Mouse (Mus musculus) myocyte (in vitro differentiated cells): ENCODE measurements around the gene Tmem69. TPM values are rescaled to one million over a fixed set of nuclear protein-coding genes. Genes with fewer than 3 reads are reported as not detected.

ENCODE experiments used
- H3K27me3 ChIP-seq: one replicate; pipeline ENCODE4 v1.6.1; 2011; ENCODE audit not compliant: control insufficient read depth, insufficient read depth, insufficient read length
- H3K36me3 ChIP-seq: one replicate; pipeline ENCODE4 v1.6.1; 2011; ENCODE audit not compliant: control insufficient read depth, insufficient read depth
- H3K4me2 ChIP-seq: one replicate; pipeline ENCODE4 v1.6.1; 2011; ENCODE audit warnings: low read depth, control low read depth
- H3K4me3 ChIP-seq: one replicate; pipeline ENCODE4 v1.5.1; 2011; ENCODE audit warnings: mild to moderate bottlenecking, control low read depth, moderate library complexity
- H3K79me2 ChIP-seq: one replicate; pipeline ENCODE4 v1.6.1; 2011; ENCODE audit not compliant: control insufficient read depth, insufficient read depth
- H3ac ChIP-seq: one replicate; pipeline ENCODE4 v1.6.1; 2011; ENCODE audit not compliant: control insufficient read depth, insufficient read length
- CEBPB ChIP-seq: IDR thresholded peaks from 2 replicates; pipeline ENCODE4 v1.6.1; 2011; ENCODE audit warnings: mild to moderate bottlenecking, moderate library complexity; ENCODE audit not compliant: poor library complexity, insufficient read depth, severe bottlenecking
- E2F4 ChIP-seq: IDR thresholded peaks from one replicate; pipeline ENCODE4 v1.6.1; 2011; ENCODE audit warnings: mild to moderate bottlenecking, control low read depth, moderate library complexity; ENCODE audit not compliant: insufficient read depth
- MAX ChIP-seq: IDR thresholded peaks from one replicate; pipeline ENCODE4 v1.6.1; 2011; ENCODE audit warnings: low read depth, mild to moderate bottlenecking, control low read depth
- MYOD1 ChIP-seq, 3 experiments: IDR thresholded peaks; one replicate each; pipeline ENCODE4 v1.6.1; 2011; ENCODE audit warnings: control low read depth in 2 of 3, low read depth in 2 of 3, mild to moderate bottlenecking in 2 of 3, moderate library complexity in 1 of 3; ENCODE audit not compliant: insufficient read length in 2 of 3, control insufficient read depth in 1 of 3
- MYOG ChIP-seq, 3 experiments: IDR thresholded peaks; one replicate each; pipeline ENCODE4 v1.6.1; 2011; ENCODE audit warnings: control low read depth in 2 of 3, low read depth in 2 of 3, mild to moderate bottlenecking in 2 of 3; ENCODE audit not compliant: insufficient read length in 2 of 3, control insufficient read depth in 1 of 3, insufficient read depth in 1 of 3
- POLR2A ChIP-seq: IDR thresholded peaks from one replicate; pipeline ENCODE4 v1.6.1; 2011; ENCODE audit warnings: low read depth, mild to moderate bottlenecking, control low read depth, moderate library complexity; ENCODE audit not compliant: insufficient read length
- POLR2AphosphoS2 ChIP-seq: IDR thresholded peaks from one replicate; pipeline ENCODE4 v1.6.1; 2011; ENCODE audit warnings: low read depth, control low read depth; ENCODE audit not compliant: insufficient read length
- REST ChIP-seq: IDR thresholded peaks from one replicate; pipeline ENCODE4 v1.6.1; 2011; ENCODE audit warnings: mild to moderate bottlenecking, control low read depth, moderate library complexity; ENCODE audit not compliant: insufficient read depth, insufficient read length
- SRF ChIP-seq: IDR thresholded peaks from one replicate; pipeline ENCODE4 v1.6.1; 2011; ENCODE audit warnings: low read depth; ENCODE audit not compliant: control insufficient read depth, insufficient read length
- TCF12 ChIP-seq: IDR thresholded peaks from one replicate; pipeline ENCODE4 v1.6.1; 2011; ENCODE audit warnings: mild to moderate bottlenecking, control low read depth; ENCODE audit not compliant: poor library complexity, insufficient read depth, severe bottlenecking
- TCF3 ChIP-seq: IDR thresholded peaks from one replicate; pipeline ENCODE4 v1.6.1; 2011; ENCODE audit warnings: low read depth, control low read depth; ENCODE audit not compliant: insufficient read length
- USF1 ChIP-seq: IDR thresholded peaks from one replicate; pipeline ENCODE4 v1.6.1; 2011; ENCODE audit warnings: low read depth, mild to moderate bottlenecking, control low read depth, moderate library complexity
- polyA plus RNA-seq: library from polyadenylated mRNA; unstranded; fragments of >200 nt; fragmentation: generic; extraction: Trizol; gene quantifications from one replicate; pipeline ENCODE4 v1.2.1, GENCODE M21; 2012; ENCODE audit warnings: missing spikeins

The Tmem69 gene
- polyA plus RNA-seq, 1 experiment = 17.0 TPM

DNA sequence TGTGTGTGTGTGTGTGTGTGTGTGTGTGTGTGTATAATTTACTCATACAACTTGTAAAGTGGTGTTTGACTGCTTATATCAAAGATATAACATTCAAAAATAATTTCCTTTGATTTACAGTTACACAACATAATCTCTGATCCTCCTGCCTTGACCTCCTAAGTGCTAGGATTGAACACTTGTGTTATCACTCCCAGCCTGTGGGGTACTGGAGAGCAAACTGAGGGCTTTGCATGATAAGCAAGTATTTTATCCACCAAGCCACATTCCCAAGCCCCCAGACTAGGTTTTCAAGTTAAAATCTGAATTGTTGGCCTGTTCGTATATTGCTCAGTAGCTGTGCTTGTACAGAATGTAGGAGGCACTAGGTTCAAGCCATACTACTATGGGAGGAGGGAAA, 5.3 kb downstream of the Tmem69 start:
- Histone ChIP-seq H3K27me3 (no peaks in the 10 kb centered on the region), H3K4me2 (no peak overlapping the region), H3K36me3 (peaks cover 8% of the 10 kb centered on the region), H3K79me2 (peaks cover 10% of the 10 kb centered on the region), H3K4me3 (no peak overlapping the region), H3ac (no peak overlapping the region)
- TF ChIP-seq MYOG (IDR thresholded peaks at IDR 0.05; ENCODE audit: control insufficient read depth in 1 of 3, insufficient read depth in 1 of 3, insufficient read length in 2 of 3, low read depth in 2 of 3) (no peak), TCF12 (no peak), TCF3 (no peak), POLR2AphosphoS2 (no peak), MAX (no peak), MYOD1 (IDR thresholded peaks at IDR 0.05; ENCODE audit: control insufficient read depth in 1 of 3, insufficient read length in 2 of 3, low read depth in 2 of 3) (no peak), SRF (no peak), POLR2A (no peak)

DNA sequence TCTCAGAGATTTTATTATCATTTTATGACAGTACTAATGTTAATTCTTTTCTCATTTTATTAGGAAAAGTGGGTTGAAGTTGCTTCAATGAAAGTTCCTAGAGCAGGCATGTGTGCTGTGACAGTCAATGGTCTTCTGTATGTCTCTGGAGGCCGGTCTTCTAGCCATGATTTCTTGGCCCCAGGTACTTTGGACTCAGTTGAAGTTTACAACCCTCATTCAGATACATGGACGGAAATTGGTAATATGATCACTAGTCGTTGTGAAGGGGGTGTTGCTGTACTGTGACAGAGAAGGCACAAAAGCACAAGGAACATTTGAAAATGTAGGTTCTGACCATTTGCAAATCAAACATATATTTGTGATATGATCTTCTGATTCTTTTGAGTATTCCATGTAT, 18.0 kb downstream of the Tmem69 start:
- no peaks in the 10 kb centered on the region for H3K79me2 ChIP-seq
- no peaks in the 10 kb centered on the region for H3K36me3 ChIP-seq
- no peak overlapping the region for H3K4me3 ChIP-seq
- no peak for TF ChIP-seq SRF
- no peak for TF ChIP-seq CEBPB
- no peak for TF ChIP-seq MAX
- TF ChIP-seq POLR2AphosphoS2 = no peak
- no peak for TF ChIP-seq USF1
- no peak for TF ChIP-seq REST
- TF ChIP-seq TCF3 = no peak
- no peak for TF ChIP-seq POLR2A
- no peak for TF ChIP-seq MYOG (IDR thresholded peaks at IDR 0.05; ENCODE audit: control insufficient read depth in 1 of 3, insufficient read depth in 1 of 3, insufficient read length in 2 of 3, low read depth in 2 of 3)
- TF ChIP-seq MYOD1 (IDR thresholded peaks at IDR 0.05; ENCODE audit: control insufficient read depth in 1 of 3, insufficient read length in 2 of 3, low read depth in 2 of 3) = no peak
- TF ChIP-seq E2F4 = no peak
- no peak for TF ChIP-seq TCF12
- H3K4me2 ChIP-seq = no peak overlapping the region
- no peak overlapping the region for H3ac ChIP-seq
- H3K27me3 ChIP-seq = no peaks in the 10 kb centered on the region

GRCm38 (mm10) chr4:116536351-116536750, 19.4 kb downstream of the Tmem69 start:
- H3K27me3 ChIP-seq = no peaks in the 10 kb centered on the region
- H3K4me3 ChIP-seq = no peak overlapping the region
- TF ChIP-seq REST (no peak), MYOG (IDR thresholded peaks at IDR 0.05; ENCODE audit: control insufficient read depth in 1 of 3, insufficient read depth in 1 of 3, insufficient read length in 2 of 3, low read depth in 2 of 3) (peak in 2 of 3 experiments; percentile 5 to 51), USF1 (no peak), SRF (no peak), MYOD1 (IDR thresholded peaks at IDR 0.05; ENCODE audit: control insufficient read depth in 1 of 3, insufficient read length in 2 of 3, low read depth in 2 of 3) (peak in 2 of 3 experiments; percentile 33 to 68)
- H3K36me3 ChIP-seq = no peaks in the 10 kb centered on the region
- H3K4me2 ChIP-seq = no peak overlapping the region
- no peaks in the 10 kb centered on the region for H3K79me2 ChIP-seq
- H3ac ChIP-seq = no peak overlapping the region

DNA sequence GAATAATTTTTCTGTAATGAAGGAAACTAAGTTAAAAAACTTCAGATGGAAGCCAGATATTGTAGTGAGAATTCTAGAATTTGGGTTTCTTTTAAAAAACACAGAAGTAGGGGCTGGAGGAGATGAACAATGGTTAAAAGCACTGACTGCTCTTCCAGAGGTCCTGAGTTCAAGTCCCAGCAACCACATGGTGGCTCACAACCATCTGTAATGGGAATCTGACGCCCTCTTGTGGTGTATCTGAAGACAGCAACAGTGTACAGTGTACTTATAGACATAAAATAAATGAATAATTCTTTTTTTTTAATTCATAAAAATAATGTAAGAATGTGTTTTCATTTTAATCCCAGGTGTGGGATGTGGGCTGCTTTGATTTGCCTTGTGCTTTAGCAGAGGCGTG, 24.6 kb downstream of the Tmem69 start:
- Histone ChIP-seq H3ac (no peak overlapping the region), H3K27me3 (no peaks in the 10 kb centered on the region), H3K79me2 (no peaks in the 10 kb centered on the region), H3K4me3 (no peak overlapping the region), H3K36me3 (peaks cover 3% of the 10 kb centered on the region), H3K4me2 (no peak overlapping the region)
- TF ChIP-seq POLR2AphosphoS2 = no peak
- no peak for TF ChIP-seq MYOG (IDR thresholded peaks at IDR 0.05; ENCODE audit: control insufficient read depth in 1 of 3, insufficient read depth in 1 of 3, insufficient read length in 2 of 3, low read depth in 2 of 3)
- no peak for TF ChIP-seq MYOD1 (IDR thresholded peaks at IDR 0.05; ENCODE audit: control insufficient read depth in 1 of 3, insufficient read length in 2 of 3, low read depth in 2 of 3)
- TF ChIP-seq TCF12 = no peak
- no peak for TF ChIP-seq REST
- TF ChIP-seq MAX = no peak
- TF ChIP-seq CEBPB = no peak
- no peak for TF ChIP-seq SRF
- TF ChIP-seq TCF3 = no peak

GRCm38 (mm10) chr4:116507425-116508218, 48.1 kb downstream of the Tmem69 start, which contains the start of gene Ipp:
Gene Ipp (plus strand): TSS chr4:116507549.
- no peaks in the 10 kb centered on the region for H3K27me3 ChIP-seq
- no peaks in the 10 kb centered on the region for H3K79me2 ChIP-seq
- peak within 1 kb of the TSS; percentile 16 for H3ac ChIP-seq
- TF ChIP-seq SRF = peak; percentile 35
- TF ChIP-seq POLR2A = peak; percentile 90
- TF ChIP-seq E2F4 = peak; percentile 53
- no peak for TF ChIP-seq CEBPB
- TF ChIP-seq TCF3 = no peak
- TF ChIP-seq MYOG (IDR thresholded peaks at IDR 0.05; ENCODE audit: control insufficient read depth in 1 of 3, insufficient read depth in 1 of 3, insufficient read length in 2 of 3, low read depth in 2 of 3) = peak; percentile 1 to 83 (median 60)
- peak in 2 of 3 experiments; percentile 74 to 91 for TF ChIP-seq MYOD1 (IDR thresholded peaks at IDR 0.05; ENCODE audit: control insufficient read depth in 1 of 3, insufficient read length in 2 of 3, low read depth in 2 of 3)
- TF ChIP-seq MAX = no peak
- peak; percentile 93 for TF ChIP-seq POLR2AphosphoS2
- H3K4me3 ChIP-seq = peak within 1 kb of the TSS; percentile 51
- no peaks in the 10 kb centered on the region for H3K36me3 ChIP-seq
- peak within 1 kb of the TSS; percentile 97 for H3K4me2 ChIP-seq
